Mouse (Mus musculus): Measurements from ENCODE around the gene Abl1. TPM values are rescaled to one million over a fixed set of nuclear protein-coding genes. Genes with fewer than 3 reads are reported as not detected.

Abl1 gene
- polyA plus RNA-seq, 1 experiment: 68.6 TPM

DNA sequence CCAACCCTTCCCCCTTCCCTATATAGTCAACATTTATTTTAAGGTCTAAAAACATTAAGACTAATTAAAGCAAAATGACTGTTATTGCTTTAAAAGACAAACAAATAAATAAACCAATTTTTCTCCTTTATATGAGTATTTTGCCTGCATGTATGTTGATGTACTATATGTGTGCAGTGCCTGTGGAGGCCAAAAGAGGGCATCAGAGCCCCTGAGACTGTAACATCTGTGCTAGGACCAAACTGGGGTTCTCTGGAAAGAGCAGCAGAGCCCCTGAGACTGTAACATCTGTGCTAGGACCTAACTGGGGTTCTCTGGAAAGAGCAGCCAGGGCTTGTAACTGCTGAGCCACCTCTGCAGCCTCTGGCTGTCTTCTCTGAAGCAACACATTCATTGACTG is 10.0 kb downstream of the Abl1 start:
- TF ChIP-seq POLR2A (IDR thresholded peaks at IDR 0.05; ENCODE audit: borderline replicate concordance, extremely low read depth, insufficient read depth, insufficient read length, poor library complexity, severe bottlenecking) (no peak), CTCF (IDR thresholded peaks at IDR 0.05; ENCODE audit: borderline replicate concordance, extremely low read depth, insufficient read depth, insufficient read length) (peak; percentile 25; the same call in 1 of the 2 replicates)
- no peak for DNase-seq (ENCODE audit: low read depth)

DNA sequence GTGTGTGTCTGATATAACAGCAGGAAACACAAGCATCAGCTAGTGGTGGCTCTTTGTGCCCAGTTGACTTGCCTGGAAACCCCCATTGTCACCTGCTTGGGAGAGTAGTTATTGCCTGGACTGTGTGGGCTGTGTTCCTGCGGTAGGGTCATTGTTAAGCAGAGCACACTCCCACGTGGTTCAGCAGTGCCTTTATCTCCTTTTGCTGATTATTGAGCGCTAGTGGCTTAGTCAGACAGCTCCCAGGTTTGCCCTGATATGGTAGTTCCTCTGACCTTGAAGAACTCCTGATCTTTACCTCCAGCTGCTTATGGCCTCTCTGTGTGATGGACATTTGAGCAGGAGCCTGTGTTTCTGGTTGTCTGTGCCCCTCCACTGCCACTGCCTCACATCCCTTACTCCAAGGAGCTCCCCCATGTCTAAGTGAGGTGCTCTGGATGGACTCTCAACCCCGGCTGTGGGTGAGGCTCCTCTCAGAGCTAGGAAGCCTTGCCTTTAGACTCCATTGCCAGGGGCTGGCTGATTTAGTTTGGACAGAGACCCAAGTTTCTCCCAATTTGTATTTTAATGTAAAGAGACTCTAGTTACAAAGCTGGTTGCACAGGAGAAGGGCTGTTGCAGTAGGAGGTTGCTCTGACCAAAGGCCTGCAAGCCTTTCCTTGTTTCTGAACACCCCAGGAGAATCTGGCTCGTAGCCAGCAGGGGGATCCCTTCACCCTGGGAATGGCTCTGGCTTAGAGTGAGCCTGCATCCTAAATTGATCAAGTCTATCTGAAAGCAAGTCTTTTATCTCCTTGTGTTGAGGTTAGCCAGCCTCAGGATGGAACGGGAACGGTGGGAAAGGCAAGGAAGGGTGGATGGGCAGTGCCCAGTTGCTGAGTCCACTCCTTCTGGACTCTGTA is 12.6 kb downstream of the Abl1 start:
- TF ChIP-seq CTCF (IDR thresholded peaks at IDR 0.05; ENCODE audit: borderline replicate concordance, extremely low read depth, insufficient read depth, insufficient read length): peak; percentile 43; the same call in 1 of the 2 replicates
- no peak for TF ChIP-seq POLR2A (IDR thresholded peaks at IDR 0.05; ENCODE audit: borderline replicate concordance, extremely low read depth, insufficient read depth, insufficient read length, poor library complexity, severe bottlenecking)
- peak; percentile 53 for DNase-seq (ENCODE audit: low read depth)

DNA sequence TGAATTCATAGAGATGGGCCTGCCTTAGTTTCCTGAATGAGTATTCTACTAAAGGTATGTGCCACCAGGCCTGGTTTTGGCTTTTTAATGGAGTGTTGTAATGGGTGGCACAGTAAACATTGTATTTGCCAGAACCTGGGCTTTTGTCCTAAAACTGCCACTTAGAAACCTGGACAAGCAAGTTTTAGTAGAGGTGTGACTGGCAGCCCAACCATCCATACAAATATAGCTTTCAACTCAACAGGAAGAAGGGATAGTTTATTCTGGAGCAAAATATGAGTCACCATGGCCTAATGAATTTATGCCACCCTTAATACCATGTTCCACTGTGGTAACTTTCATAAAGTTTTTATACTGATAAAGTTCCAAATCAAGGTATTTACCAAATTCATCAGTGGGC is 15.1 kb downstream of the Abl1 start:
- DNase-seq (ENCODE audit: low read depth): no peak
- TF ChIP-seq CTCF (IDR thresholded peaks at IDR 0.05; ENCODE audit: borderline replicate concordance, extremely low read depth, insufficient read depth, insufficient read length) (no peak), POLR2A (IDR thresholded peaks at IDR 0.05; ENCODE audit: borderline replicate concordance, extremely low read depth, insufficient read depth, insufficient read length, poor library complexity, severe bottlenecking) (no peak)

DNA sequence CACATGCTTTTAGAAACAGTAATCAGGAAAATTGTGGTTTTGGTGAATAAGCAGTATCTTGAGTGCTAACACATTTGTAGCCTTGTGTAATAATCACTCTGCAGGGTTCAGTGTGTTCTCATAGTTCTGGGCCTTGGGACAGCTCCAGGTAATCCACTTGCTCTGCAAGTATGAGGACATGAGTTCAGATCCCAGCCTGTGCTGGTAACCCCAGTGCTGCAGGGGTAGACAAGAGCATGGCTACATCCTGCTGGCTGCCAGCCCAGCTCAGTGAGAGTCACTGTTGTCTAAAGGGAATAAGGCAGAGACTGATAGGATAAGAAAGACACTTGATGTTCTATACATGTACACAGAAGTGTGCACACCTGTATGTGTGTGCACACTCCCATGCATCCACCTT is 17.7 kb downstream of the Abl1 start:
- no peak for DNase-seq (ENCODE audit: low read depth)
- TF ChIP-seq CTCF (IDR thresholded peaks at IDR 0.05; ENCODE audit: borderline replicate concordance, extremely low read depth, insufficient read depth, insufficient read length): no peak
- no peak for TF ChIP-seq POLR2A (IDR thresholded peaks at IDR 0.05; ENCODE audit: borderline replicate concordance, extremely low read depth, insufficient read depth, insufficient read length, poor library complexity, severe bottlenecking)

DNA sequence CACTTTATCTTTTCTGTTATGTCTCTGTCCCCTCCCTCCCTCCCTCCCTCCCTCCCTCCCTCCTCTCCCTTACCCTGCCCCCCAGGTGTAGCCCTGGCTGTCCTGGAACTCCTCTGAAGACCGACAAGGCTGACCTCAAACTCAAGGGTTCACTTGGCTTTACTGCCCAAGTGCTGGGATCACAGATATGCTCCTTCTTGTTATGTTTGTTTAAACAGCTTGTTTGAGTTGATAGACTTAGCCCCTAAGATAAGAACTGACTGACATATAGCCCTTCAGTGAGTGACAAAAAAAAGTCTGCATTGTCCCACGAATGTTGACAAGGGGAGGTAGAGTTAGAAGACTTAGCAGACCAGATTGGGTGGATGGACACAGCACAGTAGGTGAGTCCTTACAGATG is 18.4 kb downstream of the Abl1 start:
- no peak for DNase-seq (ENCODE audit: low read depth)
- TF ChIP-seq CTCF (IDR thresholded peaks at IDR 0.05; ENCODE audit: borderline replicate concordance, extremely low read depth, insufficient read depth, insufficient read length): no peak
- TF ChIP-seq POLR2A (IDR thresholded peaks at IDR 0.05; ENCODE audit: borderline replicate concordance, extremely low read depth, insufficient read depth, insufficient read length, poor library complexity, severe bottlenecking): no peak

DNA sequence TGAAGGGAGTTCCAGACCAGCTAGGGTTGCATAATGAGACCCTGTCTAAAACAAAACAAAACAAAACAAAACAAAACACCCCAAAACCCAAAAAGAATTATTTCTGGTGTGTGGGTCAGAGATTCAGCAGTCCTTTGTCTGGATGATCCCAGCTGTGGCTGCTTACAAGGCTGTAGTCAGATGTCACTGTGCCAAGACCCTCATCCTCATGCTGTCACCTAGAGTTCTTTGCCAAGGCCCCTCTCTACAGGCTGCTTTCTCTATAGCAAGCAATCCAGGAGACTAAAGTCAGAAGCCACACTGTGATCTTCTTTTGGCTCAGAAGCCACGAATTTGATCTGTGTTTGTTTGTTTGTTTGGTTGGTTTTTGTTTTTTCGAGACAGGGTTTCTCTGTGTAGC is 24.5 kb downstream of the Abl1 start:
- TF ChIP-seq POLR2A (IDR thresholded peaks at IDR 0.05; ENCODE audit: borderline replicate concordance, extremely low read depth, insufficient read depth, insufficient read length, poor library complexity, severe bottlenecking) (no peak), CTCF (IDR thresholded peaks at IDR 0.05; ENCODE audit: borderline replicate concordance, extremely low read depth, insufficient read depth, insufficient read length) (no peak)
- no peak for DNase-seq (ENCODE audit: low read depth)

DNA sequence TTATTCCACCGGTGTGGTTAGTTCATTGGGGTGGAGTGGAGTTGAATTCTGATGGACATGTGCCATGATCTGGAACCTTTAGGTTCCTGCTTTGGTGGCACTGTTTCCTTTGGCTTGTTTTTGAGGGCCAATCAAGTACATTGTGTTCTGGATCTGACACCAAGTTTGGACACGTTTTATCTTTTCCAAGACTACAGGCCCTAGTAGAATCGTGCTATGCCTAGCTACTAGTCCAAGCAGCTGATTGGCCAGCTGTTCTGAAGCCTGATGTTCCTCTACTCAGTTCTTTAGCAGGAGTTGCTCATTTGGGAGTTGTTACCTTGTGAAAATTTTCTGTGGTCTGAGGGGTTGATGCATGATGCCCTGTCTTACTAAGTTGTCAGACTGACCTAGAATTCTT is 25.6 kb downstream of the Abl1 start:
- DNase-seq (ENCODE audit: low read depth): no peak
- no peak for TF ChIP-seq CTCF (IDR thresholded peaks at IDR 0.05; ENCODE audit: borderline replicate concordance, extremely low read depth, insufficient read depth, insufficient read length)
- TF ChIP-seq POLR2A (IDR thresholded peaks at IDR 0.05; ENCODE audit: borderline replicate concordance, extremely low read depth, insufficient read depth, insufficient read length, poor library complexity, severe bottlenecking): no peak

DNA sequence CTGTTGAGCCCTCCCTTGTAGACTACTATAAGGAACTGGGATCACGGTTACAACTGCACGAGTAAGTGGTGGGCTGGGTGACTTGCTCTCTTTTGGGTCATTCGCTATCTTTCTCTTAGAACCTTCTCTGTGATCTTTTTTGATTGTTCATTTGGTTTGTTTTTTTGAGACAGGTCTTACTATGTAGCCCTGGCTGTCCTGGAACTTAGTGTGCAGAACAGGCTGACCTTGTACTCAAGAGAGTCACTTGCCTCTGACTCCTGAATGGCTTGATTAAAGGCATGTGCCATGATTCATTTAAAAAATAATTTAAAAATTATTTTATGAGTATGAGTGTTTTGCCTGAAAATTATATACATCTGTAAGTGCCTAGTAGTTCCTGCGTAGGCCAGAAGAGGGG is 26.6 kb downstream of the Abl1 start:
- TF ChIP-seq POLR2A (IDR thresholded peaks at IDR 0.05; ENCODE audit: borderline replicate concordance, extremely low read depth, insufficient read depth, insufficient read length, poor library complexity, severe bottlenecking): no peak
- no peak for TF ChIP-seq CTCF (IDR thresholded peaks at IDR 0.05; ENCODE audit: borderline replicate concordance, extremely low read depth, insufficient read depth, insufficient read length)
- DNase-seq (ENCODE audit: low read depth): no peak

DNA sequence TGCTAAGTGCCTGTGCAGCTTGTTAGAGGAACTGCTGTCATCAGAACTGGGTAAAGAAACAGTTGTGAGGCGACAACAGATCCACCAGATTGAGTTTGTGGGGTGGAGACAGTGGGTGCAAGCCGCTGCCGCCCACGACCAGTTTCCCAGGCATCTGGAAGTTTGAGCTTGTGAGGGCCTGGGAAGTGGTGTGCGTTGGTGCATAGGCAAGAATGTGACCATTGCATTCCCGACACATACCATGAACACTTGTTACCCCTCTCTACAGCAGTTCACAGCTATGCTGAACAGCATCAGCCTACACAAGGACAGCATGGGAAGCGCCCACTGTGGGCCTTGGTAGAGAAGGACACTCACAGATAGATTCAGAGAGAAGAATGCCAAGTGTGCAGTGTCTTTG is 27.8 kb downstream of the Abl1 start:
- TF ChIP-seq POLR2A (IDR thresholded peaks at IDR 0.05; ENCODE audit: borderline replicate concordance, extremely low read depth, insufficient read depth, insufficient read length, poor library complexity, severe bottlenecking) (no peak), CTCF (IDR thresholded peaks at IDR 0.05; ENCODE audit: borderline replicate concordance, extremely low read depth, insufficient read depth, insufficient read length) (no peak)
- DNase-seq (ENCODE audit: low read depth): no peak

DNA sequence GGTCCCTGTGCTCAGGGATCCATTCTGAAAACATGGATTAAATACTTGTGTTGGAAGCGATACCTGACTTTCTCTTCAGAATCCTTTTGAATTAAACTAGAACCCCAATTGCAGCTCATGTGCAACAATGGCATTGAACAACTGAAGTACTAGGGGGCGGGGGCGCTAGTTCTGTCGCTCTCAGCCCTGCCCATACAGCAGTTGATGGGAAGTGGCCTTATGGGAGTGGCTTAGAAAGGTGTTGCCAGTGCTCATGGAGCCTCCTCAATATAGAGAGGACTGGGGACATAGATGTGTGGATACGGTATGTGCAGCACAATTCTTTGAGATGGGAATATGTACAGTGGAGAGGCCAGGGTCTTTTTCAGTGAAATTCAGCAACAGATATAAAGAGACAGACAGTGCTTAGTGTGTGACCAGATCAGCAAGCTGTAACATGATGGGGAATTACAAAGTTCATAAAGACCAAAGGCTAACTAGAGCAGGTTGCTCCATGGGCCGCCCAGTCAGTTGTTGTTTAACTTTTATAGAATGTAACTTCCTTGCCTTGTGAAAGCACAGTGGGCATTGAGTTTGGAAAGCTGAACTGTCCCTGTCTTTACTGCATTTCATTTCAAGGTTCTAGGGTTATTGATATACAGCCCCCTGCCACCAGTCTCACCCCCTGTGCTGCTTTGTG is 31.2 kb downstream of the Abl1 start:
- no peak for TF ChIP-seq POLR2A (IDR thresholded peaks at IDR 0.05; ENCODE audit: borderline replicate concordance, extremely low read depth, insufficient read depth, insufficient read length, poor library complexity, severe bottlenecking)
- no peak for TF ChIP-seq CTCF (IDR thresholded peaks at IDR 0.05; ENCODE audit: borderline replicate concordance, extremely low read depth, insufficient read depth, insufficient read length)
- no peak for DNase-seq (ENCODE audit: low read depth)

DNA sequence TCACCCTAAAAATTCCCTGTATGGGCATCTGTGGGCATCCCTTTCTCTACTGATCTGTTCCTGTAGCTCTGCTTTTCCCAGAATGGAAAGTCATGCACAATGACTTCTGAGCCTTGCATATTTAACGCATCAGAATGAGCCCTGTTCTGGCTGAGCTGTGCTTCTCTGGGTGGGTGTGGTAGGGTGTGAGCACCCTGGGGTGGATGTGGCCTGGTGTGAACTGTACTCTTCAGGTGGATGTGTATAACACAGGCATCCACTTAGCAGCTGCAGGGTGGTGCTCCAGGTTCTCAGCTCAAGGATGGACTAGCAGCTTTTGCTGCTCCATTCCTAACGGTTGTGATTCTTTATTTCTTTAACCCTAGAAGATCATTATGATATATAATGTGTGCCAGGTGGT is 31.8 kb downstream of the Abl1 start:
- TF ChIP-seq CTCF (IDR thresholded peaks at IDR 0.05; ENCODE audit: borderline replicate concordance, extremely low read depth, insufficient read depth, insufficient read length) (no peak), POLR2A (IDR thresholded peaks at IDR 0.05; ENCODE audit: borderline replicate concordance, extremely low read depth, insufficient read depth, insufficient read length, poor library complexity, severe bottlenecking) (no peak)
- no peak for DNase-seq (ENCODE audit: low read depth)

All from brain, embryonic 14.5 days (tissue).